Mouse (Mus musculus): ENCODE measurements at regions not wholly inside any gene's neighbourhood (a gene's known extent, or its start where the extent isn't known, plus 50 kb on each side); places are given as distances from the start of the nearest gene placed in this dataset.
A peak's percentile ranks its signal among the peaks of the same experiment; 100 is the strongest.

GRCm38 (mm10) chr4:153110291-153110746 lies 372.3 kb downstream of the Ajap1 start:
- TF ChIP-seq CTCF (conservative IDR thresholded peaks at IDR 0.05; ENCODE audit: low read length) (0 out of 2 replicates have a peak, but pooled peaks have one; percentile 18), NANOG (IDR thresholded peaks at IDR 0.05; ENCODE audit: borderline replicate concordance, low read length) (no peak), POU5F1 (IDR thresholded peaks at IDR 0.05; ENCODE audit: borderline replicate concordance, low read length) (no peak)
